Mouse (Mus musculus) thymus, postnatal 10 days (tissue): ENCODE results near the gene Arhgap29.

Source experiments
- DNase-seq, 2 experiments: peaks; one replicate each; pipeline ENCODE4 v3.0.0; 2021; ENCODE audit warnings: low spot score in 2 of 2

Gene Arhgap29

GRCm38 (mm10) chr3:122010292-122010691 is 58.0 kb downstream of the Arhgap29 start:
- no peak for DNase-seq

GRCm38 (mm10) chr3:122012464-122012863 is 60.1 kb downstream of the Arhgap29 start:
- DNase-seq = no peak

GRCm38 (mm10) chr3:122018421-122018820 is 66.1 kb downstream of the Arhgap29 start:
- no peak for DNase-seq

- DNase-seq = no peak
Observed at GRCm38 (mm10) chr3:122019159-122019558, 66.8 kb downstream of the Arhgap29 start.

- DNase-seq = no peak
Observed at GRCm38 (mm10) chr3:122021029-122021652, 68.8 kb downstream of the Arhgap29 start.

- DNase-seq = no peak
Observed at GRCm38 (mm10) chr3:122022355-122022754, 70.0 kb downstream of the Arhgap29 start.

- DNase-seq = no peak
Observed at GRCm38 (mm10) chr3:122026676-122027075, 74.3 kb downstream of the Arhgap29 start.

- no peak for DNase-seq
Observed at GRCm38 (mm10) chr3:122027776-122028175, 75.4 kb downstream of the Arhgap29 start.

- no peak for DNase-seq
Observed at GRCm38 (mm10) chr3:122033248-122033837, 81.0 kb downstream of the Arhgap29 start.

- no peak for DNase-seq
Observed at GRCm38 (mm10) chr3:122034240-122034639, 81.9 kb downstream of the Arhgap29 start.

- DNase-seq = no peak
Observed at GRCm38 (mm10) chr3:122035092-122035491, 82.8 kb downstream of the Arhgap29 start.

GRCm38 (mm10) chr3:122040522-122040921 is 88.2 kb downstream of the Arhgap29 start:
- no peak for DNase-seq

GRCm38 (mm10) chr3:122043102-122043501 is 90.8 kb downstream of the Arhgap29 start:
- DNase-seq = no peak

GRCm38 (mm10) chr3:122043799-122044547 is 91.6 kb downstream of the Arhgap29 start, which contains the start of gene Abca4:
Gene Abca4 (plus strand): TSS chr3:122044443.
- DNase-seq = no peak

GRCm38 (mm10) chr3:122046187-122046620 is 93.9 kb downstream of the Arhgap29 start:
- DNase-seq = no peak

GRCm38 (mm10) chr3:122047402-122047801 is 95.1 kb downstream of the Arhgap29 start:
- no peak for DNase-seq

GRCm38 (mm10) chr3:122047921-122048861 is 95.8 kb downstream of the Arhgap29 start:
- DNase-seq = no peak

- DNase-seq = no peak
Observed at GRCm38 (mm10) chr3:122049158-122049557, 96.8 kb downstream of the Arhgap29 start.

GRCm38 (mm10) chr3:122058439-122059198 is 106.3 kb downstream of the Arhgap29 start:
- no peak for DNase-seq

- no peak for DNase-seq
Observed at GRCm38 (mm10) chr3:122062586-122062985, 110.2 kb downstream of the Arhgap29 start.
